In the genomic region with DNA sequence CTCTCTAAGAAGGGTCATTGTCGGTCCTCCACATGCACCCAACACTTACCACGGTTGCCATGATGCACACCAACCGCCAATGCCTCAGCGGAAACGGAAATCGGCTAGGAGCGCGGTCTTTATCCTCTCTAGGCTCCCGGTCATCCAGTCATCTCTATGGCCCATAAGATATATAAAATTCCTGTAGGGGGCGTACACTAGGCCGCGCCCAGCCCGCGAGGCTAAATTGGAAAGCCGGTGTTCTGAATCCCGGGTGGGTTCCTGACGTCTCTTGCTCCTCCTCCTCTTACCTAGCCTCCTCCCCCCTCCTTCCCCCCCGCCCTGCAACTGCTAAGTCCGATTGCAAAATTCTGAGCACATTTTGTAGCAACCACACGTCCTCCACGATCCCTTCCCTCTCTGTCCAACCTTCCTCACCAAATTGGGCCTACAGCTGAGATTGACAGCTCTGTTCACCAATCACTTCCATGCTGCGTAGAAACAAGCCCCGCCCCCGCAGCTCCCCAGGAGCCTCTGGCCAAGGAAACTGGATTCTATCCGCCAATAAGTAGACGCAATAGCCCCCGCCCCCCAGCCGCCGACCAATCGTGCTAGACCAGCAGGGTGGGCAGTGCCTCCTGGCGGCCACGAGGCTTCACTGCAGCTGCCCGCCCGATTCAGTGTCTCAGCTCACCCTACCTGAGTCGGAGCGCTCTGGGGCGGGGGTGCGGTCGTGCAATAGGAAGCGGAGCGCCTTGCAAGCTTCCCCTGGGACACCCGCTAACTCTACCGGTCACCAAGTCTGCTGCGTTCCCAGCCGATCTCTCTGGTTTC, we compare ENCODE assay signal across 8 mouse cellular contexts. TPM values are rescaled to one million over a fixed set of nuclear protein-coding genes. Genes with fewer than 3 reads are reported as not detected.
A peak's percentile ranks its signal among the peaks of the same experiment; 100 is the strongest.
DNase-seq lines count a peak whose midpoint lies in the region; ATAC-seq and TF ChIP-seq lines count a peak whose summit lies in the region.

Gene Gys1 (plus strand): TSS at position 642 of the 813 bp plus-strand sequence.

- peak; percentile 95 for ATAC-seq in embryonic facial prominence, embryonic 15.5 days (ENCODE audit: insufficient number of reproducible peaks, low FRiP score, low TSS enrichment, low read depth)
- peak; percentile 97 for ATAC-seq in limb, embryonic 14.5 days (ENCODE audit: low FRiP score, low read depth)
- ATAC-seq in midbrain, postnatal 0 days (ENCODE audit: low FRiP score) = peak; percentile 96

- H3K4me2 ChIP-seq in embryonic facial prominence, embryonic 15.5 days (replicated peaks) = peak within 1 kb of the TSS; percentile 94
- H3K4me2 ChIP-seq in limb, embryonic 14.5 days (replicated peaks; ENCODE audit: low read depth, low read length, severe bottlenecking) = peak within 1 kb of the TSS; percentile 98
- peak within 1 kb of the TSS; percentile 95 for H3K4me2 ChIP-seq in midbrain, postnatal 0 days (ENCODE audit: low read depth, low read length, poor library complexity, severe bottlenecking)

- peak within 1 kb of the TSS; percentile 81 for H3K27ac ChIP-seq in bone marrow, adult 2 months (ENCODE audit: control insufficient read depth, insufficient read depth, low read depth, low read length, poor library complexity)
- peak within 1 kb of the TSS; percentile 89 for H3K27ac ChIP-seq in embryonic facial prominence, embryonic 15.5 days (replicated peaks)
- H3K27ac ChIP-seq in limb, embryonic 14.5 days (replicated peaks; ENCODE audit: low read depth, low read length) = peak within 1 kb of the TSS; percentile 74
- H3K27ac ChIP-seq in midbrain, postnatal 0 days (ENCODE audit: low read depth, low read length) = peak within 1 kb of the TSS; percentile 65

- DNase-seq in 416B (ENCODE audit: low read depth) = peak; percentile 100
- DNase-seq in heart, adult 8-10 months (ENCODE audit: low spot score) = peak; percentile 100
- DNase-seq in kidney, adult 9 months = peak; percentile 100
- peak; percentile 100 for DNase-seq in limb, embryonic 14.5 days (ENCODE audit: low spot score)
- peak; percentile 100 for DNase-seq in midbrain, postnatal 0 days (ENCODE audit: low spot score)
- DNase-seq in spleen, postnatal 14 days (ENCODE audit: low spot score in 2 of 2) = peak; percentile 100

- H3K9me3 ChIP-seq in embryonic facial prominence, embryonic 15.5 days (replicated peaks) = no peaks in the 10 kb centered on the region
- H3K9me3 ChIP-seq in limb, embryonic 14.5 days (ENCODE audit: control insufficient read depth, low read length) = no peaks in the 10 kb centered on the region
- H3K9me3 ChIP-seq in midbrain, postnatal 0 days (ENCODE audit: low read length) = no peaks in the 10 kb centered on the region

- peak; percentile 74; the same call in 1 of the 2 replicates for TF ChIP-seq POLR2A in bone marrow, adult 2 months (IDR thresholded peaks at IDR 0.05; ENCODE audit: borderline replicate concordance, control insufficient read depth, low read depth, low read length)
- peak; percentile 84; the same call in 1 of the 2 replicates for TF ChIP-seq POLR2A in limb, embryonic 14.5 days (IDR thresholded peaks at IDR 0.05; ENCODE audit: borderline replicate concordance, extremely low read depth, insufficient read depth, insufficient read length)

- H3K4me1 ChIP-seq in bone marrow, adult 2 months (ENCODE audit: control insufficient read depth, insufficient read depth, low read length) = peaks cover 8% of the 10 kb centered on the region; the same call in 1 of the 2 replicates
- peaks cover 52% of the 10 kb centered on the region for H3K4me1 ChIP-seq in embryonic facial prominence, embryonic 15.5 days
- H3K4me1 ChIP-seq in limb, embryonic 14.5 days (ENCODE audit: control insufficient read depth, insufficient read depth, low read length) = peaks cover 37% of the 10 kb centered on the region
- peaks cover 15% of the 10 kb centered on the region; the same call in 1 of the 2 replicates for H3K4me1 ChIP-seq in midbrain, postnatal 0 days (ENCODE audit: insufficient read depth, low read length)

- no peaks in the 10 kb centered on the region for H3K27me3 ChIP-seq in embryonic facial prominence, embryonic 15.5 days
- H3K27me3 ChIP-seq in limb, embryonic 14.5 days (ENCODE audit: control insufficient read depth, insufficient read depth, low read length) = no peaks in the 10 kb centered on the region
- no peaks in the 10 kb centered on the region for H3K27me3 ChIP-seq in midbrain, postnatal 0 days (ENCODE audit: insufficient read depth, low read length)

- H3K9ac ChIP-seq in embryonic facial prominence, embryonic 15.5 days = peak within 1 kb of the TSS; percentile 91
- H3K9ac ChIP-seq in limb, embryonic 14.5 days (ENCODE audit: low read depth, low read length, severe bottlenecking) = peak within 1 kb of the TSS; percentile 80
- peak within 1 kb of the TSS; percentile 66 for H3K9ac ChIP-seq in midbrain, postnatal 0 days (replicated peaks; ENCODE audit: low read length, poor library complexity, severe bottlenecking)

- peak; percentile 96 for TF ChIP-seq CTCF in bone marrow, adult 2 months (IDR thresholded peaks at IDR 0.05; ENCODE audit: control insufficient read depth, insufficient read depth, low read length)
- TF ChIP-seq CTCF in midbrain, postnatal 0 days (IDR thresholded peaks at IDR 0.05) = peak; percentile 98

- peaks cover 27% of the 10 kb centered on the region for H3K36me3 ChIP-seq in embryonic facial prominence, embryonic 15.5 days
- H3K36me3 ChIP-seq in limb, embryonic 14.5 days (ENCODE audit: control insufficient read depth, insufficient read depth, low read length) = peaks cover 27% of the 10 kb centered on the region
- H3K36me3 ChIP-seq in midbrain, postnatal 0 days (ENCODE audit: insufficient read depth, low read length) = peaks cover 22% of the 10 kb centered on the region

- H3K4me3 ChIP-seq in bone marrow, adult 2 months (replicated peaks; ENCODE audit: control insufficient read depth, low read depth, low read length) = peak within 1 kb of the TSS; percentile 83
- H3K4me3 ChIP-seq in embryonic facial prominence, embryonic 15.5 days (replicated peaks) = peak within 1 kb of the TSS; percentile 83
- peak within 1 kb of the TSS; percentile 77 for H3K4me3 ChIP-seq in limb, embryonic 14.5 days (replicated peaks; ENCODE audit: low read length)
- peak within 1 kb of the TSS; percentile 67 for H3K4me3 ChIP-seq in midbrain, postnatal 0 days (ENCODE audit: low read depth, low read length)

- WGBS in bone marrow, adult 2 months = under 1% methylated on average over 45 of the region's 45 CpGs
- WGBS in embryonic facial prominence, embryonic 15.5 days = 0% methylated on average over 45 of the region's 45 CpGs
- 1% methylated on average over 45 of the region's 45 CpGs for WGBS in limb, embryonic 14.5 days
- WGBS in midbrain, postnatal 0 days = under 1% methylated on average over 45 of the region's 45 CpGs

RNA-seq across cellular contexts. Expression of gene Gys1, which starts in this region (rescaled TPM):
- 11.3 and 17.4 TPM in 2 replicates for polyA plus RNA-seq in bone marrow, adult 2 months (2011; ENCODE audit: insufficient read depth, insufficient read length, low replicate concordance, missing spikeins)
- polyA plus RNA-seq in embryonic facial prominence, embryonic 15.5 days (2015; fragmentation: Nextera tagmentation; extraction: Ambion mirVana) = 40.6 and 42.0 TPM in 2 replicates
- total RNA-seq in heart, adult 8-10 months (2022) = 100 to 1,000 TPM; 106 to 122 (median 112) TPM
- 44.1 and 59.1 TPM in 2 replicates for polyA plus RNA-seq in limb, embryonic 14.5 days (2012; rRNA removed)
- polyA plus RNA-seq in limb, embryonic 14.5 days (2014; fragmentation: Nextera tagmentation; extraction: Ambion mirVana) = 35.8 and 37.3 TPM in 2 replicates
- total RNA-seq in midbrain, postnatal 0 days (2014; rRNA removed) = 11.5 and 19.7 TPM in 2 replicates
- 12.0 and 12.2 TPM in 2 replicates for polyA plus RNA-seq in midbrain, postnatal 0 days (2015; fragmentation: Nextera tagmentation; extraction: Ambion mirVana)

Comparison
In these comparisons a context has a peak if more than half of its experiments do, and no peak if none do; other contexts are left out.
1. Peak in every context shown above with its lines: DNase-seq, ATAC-seq, H3K4me3 ChIP-seq and H3K27ac ChIP-seq.